Mouse (Mus musculus) hindbrain, embryonic 10.5 days (tissue): Measurements from ENCODE around the gene Tet1. TPM values are rescaled to one million over a fixed set of nuclear protein-coding genes. Genes with fewer than 3 reads are reported as not detected.

Source experiments
- DNase-seq: peaks from one replicate; pipeline ENCODE4 v3.0.0-alpha.2; 2017; ENCODE audit warnings: low spot score
- H3K27ac ChIP-seq: fragments of 300-500 bp; sonication (generic); 2 replicates; pipeline ENCODE4 v1.5.1; 2016; ENCODE audit warnings: mild to moderate bottlenecking, moderate library complexity
- H3K27me3 ChIP-seq: fragments of 300-500 bp; sonication (generic); 2 replicates; pipeline ENCODE4 v1.6.1; 2016; ENCODE audit warnings: mild to moderate bottlenecking; ENCODE audit not compliant: poor library complexity, insufficient read depth, severe bottlenecking
- H3K36me3 ChIP-seq: fragments of 300-500 bp; sonication (generic); 2 replicates; pipeline ENCODE4 v1.6.1; 2016; ENCODE audit warnings: mild to moderate bottlenecking, moderate library complexity
- H3K4me1 ChIP-seq: fragments of 300-500 bp; sonication (generic); replicated peaks from 2 replicates; pipeline ENCODE4 v1.6.1; 2016; ENCODE audit warnings: mild to moderate bottlenecking
- H3K4me3 ChIP-seq: fragments of 300-500 bp; sonication (generic); 2 replicates; pipeline ENCODE4 v1.5.1; 2016; ENCODE audit warnings: mild to moderate bottlenecking, moderate library complexity
- H3K9me3 ChIP-seq: fragments of 300-500 bp; sonication (generic); 2 replicates; pipeline ENCODE4 v1.6.1; 2016; ENCODE audit warnings: mild to moderate bottlenecking, moderate library complexity
- WGBS: fragments of 180-500 bp; shearing (Covaris S2); methylation state at CpG from one replicate; pipeline ENCODE4 v1.1.7; 2016; 5-methylcytosine and 5-hydroxymethylcytosine counted together
- polyA plus RNA-seq: library from polyadenylated mRNA; unstranded; fragments of >200 nt; fragmentation: Nextera tagmentation; extraction: Ambion mirVana; gene quantifications from 2 replicates; pipeline ENCODE4 v1.2.1, GENCODE M21; 2016

The Tet1 gene
- polyA plus RNA-seq, 1 experiment from 2014 or later = 26.7 TPM

- peak; percentile 64 for DNase-seq
- Histone ChIP-seq H3K27me3 (peaks cover 20% of the 10 kb centered on the region), H3K9me3 (no peaks in the 10 kb centered on the region), H3K4me1 (peaks cover 27% of the 10 kb centered on the region), H3K36me3 (no peaks in the 10 kb centered on the region), H3K27ac (peak overlapping the region; percentile 89), H3K4me3 (peak overlapping the region; percentile 85)
- WGBS = under 1% methylated on average over 38 of the region's 38 CpGs
Measured at GRCm38 (mm10) chr10:62885969-62886798, 22.6 kb downstream of the Tet1 start.

- WGBS = 23% methylated on average over 10 of the region's 10 CpGs
- DNase-seq = no peak
- Histone ChIP-seq H3K4me1 (peaks cover 27% of the 10 kb centered on the region), H3K36me3 (no peaks in the 10 kb centered on the region), H3K9me3 (no peaks in the 10 kb centered on the region), H3K4me3 (peak overlapping the region; percentile 85), H3K27me3 (peaks cover 20% of the 10 kb centered on the region), H3K27ac (no peak overlapping the region)
Measured at GRCm38 (mm10) chr10:62885460-62885859, 23.3 kb downstream of the Tet1 start.

- no peak for DNase-seq
- H3K9me3 ChIP-seq = no peaks in the 10 kb centered on the region
- peaks cover 27% of the 10 kb centered on the region for H3K4me1 ChIP-seq
- WGBS = 23% methylated on average over 1 of the region's 1 CpGs
- no peak overlapping the region for H3K27ac ChIP-seq
- peaks cover 20% of the 10 kb centered on the region for H3K27me3 ChIP-seq
- peaks cover 4% of the 10 kb centered on the region for H3K36me3 ChIP-seq
- no peak overlapping the region for H3K4me3 ChIP-seq
Measured at GRCm38 (mm10) chr10:62884517-62884916, 24.3 kb downstream of the Tet1 start.

- Histone ChIP-seq H3K9me3 (no peaks in the 10 kb centered on the region), H3K27me3 (peaks cover 20% of the 10 kb centered on the region), H3K27ac (no peak overlapping the region), H3K4me1 (peaks cover 27% of the 10 kb centered on the region), H3K4me3 (peak overlapping the region; percentile 20), H3K36me3 (peaks cover 10% of the 10 kb centered on the region)
- WGBS = 8% methylated on average over 9 of the region's 9 CpGs
- peak; percentile 24 for DNase-seq
Measured at GRCm38 (mm10) chr10:62883933-62884372, 24.8 kb downstream of the Tet1 start.

- Histone ChIP-seq H3K9me3 (no peaks in the 10 kb centered on the region), H3K27ac (no peak overlapping the region), H3K27me3 (peaks cover 12% of the 10 kb centered on the region), H3K4me1 (peaks cover 24% of the 10 kb centered on the region), H3K4me3 (no peak overlapping the region), H3K36me3 (peaks cover 28% of the 10 kb centered on the region)
- 43% methylated on average over 5 of the region's 5 CpGs for WGBS
- peak; percentile 18 for DNase-seq
Measured at GRCm38 (mm10) chr10:62881211-62881610, 27.6 kb downstream of the Tet1 start.

GRCm38 (mm10) chr10:62878056-62878455, 30.7 kb downstream of the Tet1 start:
- Histone ChIP-seq H3K27me3 (no peaks in the 10 kb centered on the region), H3K9me3 (no peaks in the 10 kb centered on the region), H3K4me3 (no peak overlapping the region), H3K4me1 (peaks cover 7% of the 10 kb centered on the region), H3K36me3 (peaks cover 28% of the 10 kb centered on the region), H3K27ac (no peak overlapping the region)
- WGBS = 86% methylated on average over 13 of the region's 13 CpGs
- DNase-seq = no peak

- H3K27ac ChIP-seq = no peak overlapping the region
- H3K36me3 ChIP-seq = peaks cover 28% of the 10 kb centered on the region
- DNase-seq = no peak
- H3K27me3 ChIP-seq = no peaks in the 10 kb centered on the region
- H3K9me3 ChIP-seq = no peaks in the 10 kb centered on the region
- H3K4me1 ChIP-seq = no peaks in the 10 kb centered on the region
- WGBS = 90% methylated on average over 4 of the region's 4 CpGs
- no peak overlapping the region for H3K4me3 ChIP-seq
Measured at GRCm38 (mm10) chr10:62875565-62875964, 33.2 kb downstream of the Tet1 start.

GRCm38 (mm10) chr10:62874828-62875227, 34.0 kb downstream of the Tet1 start:
- 79% methylated on average over 4 of the region's 4 CpGs for WGBS
- DNase-seq = no peak
- Histone ChIP-seq H3K36me3 (peaks cover 27% of the 10 kb centered on the region), H3K4me3 (no peak overlapping the region), H3K27me3 (no peaks in the 10 kb centered on the region), H3K27ac (no peak overlapping the region), H3K4me1 (no peaks in the 10 kb centered on the region), H3K9me3 (no peaks in the 10 kb centered on the region)

GRCm38 (mm10) chr10:62866035-62866791, 42.6 kb downstream of the Tet1 start:
- peak overlapping the region; percentile 94 for H3K27ac ChIP-seq
- peaks cover 17% of the 10 kb centered on the region for H3K36me3 ChIP-seq
- peak; percentile 41 for DNase-seq
- WGBS = 22% methylated on average over 11 of the region's 11 CpGs
- peaks cover 3% of the 10 kb centered on the region; the same call in 1 of the 2 replicates for H3K9me3 ChIP-seq
- no peaks in the 10 kb centered on the region for H3K27me3 ChIP-seq
- H3K4me1 ChIP-seq = peaks cover 35% of the 10 kb centered on the region
- peak overlapping the region; percentile 64 for H3K4me3 ChIP-seq

- 1% methylated on average over 28 of the region's 28 CpGs for WGBS
- Histone ChIP-seq H3K27ac (peak overlapping the region; percentile 94), H3K9me3 (peaks cover 3% of the 10 kb centered on the region; the same call in 1 of the 2 replicates), H3K27me3 (no peaks in the 10 kb centered on the region), H3K4me1 (peaks cover 35% of the 10 kb centered on the region), H3K36me3 (peaks cover 26% of the 10 kb centered on the region), H3K4me3 (peak overlapping the region; percentile 64)
- DNase-seq = peak; percentile 91
Measured at GRCm38 (mm10) chr10:62865167-62866034, 43.4 kb downstream of the Tet1 start.

- H3K36me3 ChIP-seq = peaks cover 29% of the 10 kb centered on the region
- WGBS = 84% methylated on average over 3 of the region's 3 CpGs
- peak overlapping the region; percentile 30; the same call in 1 of the 2 replicates for H3K27ac ChIP-seq
- H3K27me3 ChIP-seq = no peaks in the 10 kb centered on the region
- H3K4me3 ChIP-seq = no peak overlapping the region
- H3K4me1 ChIP-seq = peaks cover 35% of the 10 kb centered on the region
- peaks cover 3% of the 10 kb centered on the region; the same call in 1 of the 2 replicates for H3K9me3 ChIP-seq
- DNase-seq = no peak
Measured at GRCm38 (mm10) chr10:62863563-62863962, 45.2 kb downstream of the Tet1 start.

- Histone ChIP-seq H3K9me3 (peaks cover 3% of the 10 kb centered on the region; the same call in 1 of the 2 replicates), H3K27me3 (no peaks in the 10 kb centered on the region), H3K27ac (no peak overlapping the region), H3K36me3 (peaks cover 29% of the 10 kb centered on the region), H3K4me3 (no peak overlapping the region), H3K4me1 (peaks cover 35% of the 10 kb centered on the region)
- no peak for DNase-seq
- WGBS = 90% methylated on average over 1 of the region's 1 CpGs
Measured at GRCm38 (mm10) chr10:62862435-62862834, 46.4 kb downstream of the Tet1 start.
